Mouse (Mus musculus): ENCODE measurements around the gene Usp34.
A peak's percentile ranks its signal among the peaks of the same experiment; 100 is the strongest.

- TF ChIP-seq CTCF (IDR thresholded peaks at IDR 0.05; ENCODE audit: low read depth) (peak; percentile 68), EP300 (IDR thresholded peaks at IDR 0.05; ENCODE audit: low read depth) (no peak)
Measured at GRCm38 (mm10) chr11:23271770-23272724, 34.6 kb upstream of the Usp34 start.

All from heart, postnatal 0 days (tissue).